Mouse (Mus musculus) gastrocnemius, postnatal 4 days (tissue): ENCODE measurements around the gene Prkar2a. TPM values are rescaled to one million over a fixed set of nuclear protein-coding genes. Genes with fewer than 3 reads are reported as not detected.

Source experiments
- DNase-seq, 2 experiments: peaks; one replicate each; pipeline ENCODE4 v3.0.0; 2021 to 2022; ENCODE audit warnings: low spot score in 2 of 2, mixed read lengths in 2 of 2
- total RNA-seq, 2 experiments: library from RNA; stranded (reverse); gene quantifications; 2 replicates each; pipeline ENCODE4 v1.2.3; 2021

Gene Prkar2a
- total RNA-seq, 2 experiments from 2014 or later = 103 to 104 TPM

DNA sequence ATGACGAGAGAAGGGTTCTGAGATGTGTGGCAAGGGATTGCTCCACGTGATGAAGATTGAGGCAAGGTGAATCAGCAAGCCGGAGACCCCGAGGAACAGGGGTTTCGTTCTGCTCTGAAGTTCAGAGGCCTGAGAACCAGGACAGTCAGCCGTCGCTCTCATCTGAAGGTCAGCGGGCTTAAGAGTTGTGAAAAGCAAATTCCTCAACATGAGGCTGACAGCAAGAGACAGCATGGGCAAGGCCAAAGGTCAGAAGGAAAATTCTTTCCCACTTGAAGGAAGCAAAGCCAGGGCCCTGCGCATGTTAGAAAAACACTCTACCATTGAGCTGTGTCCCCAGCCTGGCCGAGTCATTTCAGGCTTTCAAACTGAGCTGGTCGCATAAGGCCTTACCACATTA lies 61.5 kb downstream of the Prkar2a start:
- DNase-seq = no peak

DNA sequence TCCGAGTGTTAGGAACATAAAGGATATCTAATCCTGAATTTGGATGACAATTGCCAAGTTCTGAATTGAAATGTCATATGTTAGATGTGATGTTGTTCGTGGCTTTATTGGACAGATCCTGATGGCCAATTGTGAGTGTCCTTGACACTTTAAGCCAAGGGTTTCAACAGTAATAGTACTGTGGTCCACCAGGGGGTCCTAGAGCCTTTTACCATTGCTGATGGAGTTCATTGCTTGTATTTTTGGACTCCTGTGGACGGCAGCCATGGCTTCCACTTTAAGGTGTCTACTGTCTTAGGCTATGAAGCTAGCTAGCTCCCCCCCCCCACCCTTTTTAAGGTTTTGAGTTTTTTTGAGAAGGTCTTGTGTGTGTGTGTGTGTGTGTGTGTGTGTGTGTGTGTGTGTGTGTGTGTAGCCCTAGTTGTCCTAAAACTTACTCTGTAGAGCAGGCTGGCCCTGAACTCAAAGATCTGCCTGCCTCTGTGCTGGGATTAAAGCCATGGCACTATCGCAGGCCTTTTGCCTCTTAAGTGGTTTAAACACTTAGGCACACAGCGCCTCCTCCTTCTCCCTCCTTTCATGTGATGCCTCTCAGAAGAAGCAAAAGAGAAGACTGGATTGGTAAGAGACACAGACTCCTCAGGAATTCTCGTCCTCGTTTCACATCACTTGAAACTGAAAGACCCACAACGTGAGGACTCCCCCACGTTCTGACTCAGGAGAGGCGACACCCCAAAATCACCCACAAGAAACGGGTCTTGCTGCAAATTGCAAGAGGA lies 63.2 kb downstream of the Prkar2a start:
- no peak for DNase-seq

DNA sequence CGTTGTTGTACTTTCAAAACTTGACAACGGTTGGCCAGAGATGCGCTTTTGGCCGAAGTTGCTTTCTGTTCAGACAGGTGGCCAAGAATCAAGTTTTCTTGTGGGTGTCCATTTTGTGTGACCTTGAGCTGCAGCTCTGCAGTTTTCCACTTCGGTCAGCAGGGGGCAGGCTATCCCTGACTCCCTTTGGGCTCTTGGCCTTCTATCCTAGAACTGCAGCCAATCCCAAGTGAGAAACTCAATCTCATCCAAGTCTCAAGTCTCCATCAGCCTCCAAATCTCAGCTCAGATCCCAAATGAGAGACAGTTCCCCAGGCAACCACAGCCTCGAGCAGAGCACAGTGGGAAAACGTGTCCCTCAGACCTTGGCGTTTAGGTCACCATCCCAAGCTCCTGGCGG lies 64.2 kb downstream of the Prkar2a start:
- DNase-seq = peak in 1 of 2 experiments; percentile 38

DNA sequence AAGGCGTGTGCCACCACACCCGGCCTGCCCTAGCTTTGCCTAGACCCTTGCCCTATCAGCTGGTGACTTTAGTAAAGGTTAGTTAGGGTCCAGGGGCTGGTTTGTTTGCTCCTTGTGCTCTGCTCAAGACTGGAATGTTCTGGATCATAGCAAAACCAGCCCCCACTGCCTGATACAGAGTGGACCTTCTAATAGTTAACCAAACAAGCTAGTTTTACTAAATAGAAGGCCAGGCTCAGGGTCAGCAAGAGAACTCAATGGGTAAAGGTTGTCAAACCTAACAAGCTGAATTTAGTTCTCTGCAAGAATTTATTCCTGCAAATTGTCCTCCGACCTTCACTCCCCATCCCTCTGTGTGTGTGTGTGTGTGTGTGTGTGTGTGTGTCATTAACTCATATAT lies 64.9 kb downstream of the Prkar2a start:
- DNase-seq = no peak

- DNase-seq = no peak
These were observed 65.3 kb downstream of the Prkar2a start for GRCm38 (mm10) chr9:108754423-108754822.

DNA sequence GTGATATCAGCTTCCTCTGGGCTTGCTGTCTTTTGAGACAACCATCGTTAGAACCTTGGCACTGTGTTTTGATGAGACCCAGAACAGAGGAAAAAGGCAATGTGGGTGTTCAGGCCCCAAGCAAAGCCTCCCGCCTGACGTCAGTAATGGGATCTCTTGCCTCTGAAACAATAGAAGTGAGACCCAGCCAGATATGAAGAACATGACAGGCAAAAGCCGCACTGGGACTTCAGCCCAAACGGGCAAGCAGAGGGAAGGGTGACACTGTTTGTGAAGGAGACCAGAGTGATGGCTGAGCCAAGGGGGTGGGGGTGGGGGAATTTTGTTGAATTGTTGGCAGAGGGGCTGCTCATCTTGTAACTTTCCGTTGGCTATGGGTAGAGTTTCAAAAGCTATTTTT lies 68.3 kb downstream of the Prkar2a start:
- DNase-seq = no peak

GRCm38 (mm10) chr9:108759121-108759520 lies 70.0 kb downstream of the Prkar2a start:
- no peak for DNase-seq

- peak in 1 of 2 experiments; percentile 23 for DNase-seq
These were observed 70.7 kb downstream of the Prkar2a start for GRCm38 (mm10) chr9:108759805-108760204.

DNA sequence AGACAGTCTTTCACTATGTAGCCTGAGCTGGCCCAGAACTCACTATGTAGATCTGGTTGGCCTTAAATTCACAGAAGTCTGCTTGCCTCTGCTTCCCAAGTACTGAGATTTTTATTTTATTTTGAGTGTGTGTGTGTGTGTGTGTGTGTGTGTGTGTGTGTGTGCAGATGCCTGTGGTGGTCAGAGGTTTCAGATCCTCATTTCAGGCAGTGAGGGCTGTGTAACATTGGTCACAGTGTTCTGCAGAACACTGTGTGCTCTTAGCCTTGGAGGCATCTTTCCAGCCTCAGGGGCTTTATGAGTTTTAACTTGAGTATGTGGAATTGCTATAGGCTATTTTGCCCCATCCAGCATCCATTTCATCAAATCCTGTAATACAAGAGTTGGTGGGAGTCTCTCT lies 72.4 kb downstream of the Prkar2a start:
- no peak for DNase-seq

GRCm38 (mm10) chr9:108764971-108765370 lies 75.9 kb downstream of the Prkar2a start:
- no peak for DNase-seq

GRCm38 (mm10) chr9:108776614-108777013 lies 87.5 kb downstream of the Prkar2a start:
- DNase-seq = no peak

GRCm38 (mm10) chr9:108777276-108777675 lies 88.2 kb downstream of the Prkar2a start:
- DNase-seq = no peak

- DNase-seq = no peak
These were observed 91.8 kb downstream of the Prkar2a start for GRCm38 (mm10) chr9:108780959-108781358.

- DNase-seq = no peak
These were observed 92.8 kb downstream of the Prkar2a start for GRCm38 (mm10) chr9:108781891-108782290.

- DNase-seq = no peak
These were observed 93.9 kb downstream of the Prkar2a start for GRCm38 (mm10) chr9:108782836-108783547.

- peak; percentile 93 to 97 for DNase-seq
These were observed 94.7 kb downstream of the Prkar2a start, which contains the start of gene Ip6k2 for GRCm38 (mm10) chr9:108783548-108784463. Gene Ip6k2 (plus strand): TSS chr9:108783796.

DNA sequence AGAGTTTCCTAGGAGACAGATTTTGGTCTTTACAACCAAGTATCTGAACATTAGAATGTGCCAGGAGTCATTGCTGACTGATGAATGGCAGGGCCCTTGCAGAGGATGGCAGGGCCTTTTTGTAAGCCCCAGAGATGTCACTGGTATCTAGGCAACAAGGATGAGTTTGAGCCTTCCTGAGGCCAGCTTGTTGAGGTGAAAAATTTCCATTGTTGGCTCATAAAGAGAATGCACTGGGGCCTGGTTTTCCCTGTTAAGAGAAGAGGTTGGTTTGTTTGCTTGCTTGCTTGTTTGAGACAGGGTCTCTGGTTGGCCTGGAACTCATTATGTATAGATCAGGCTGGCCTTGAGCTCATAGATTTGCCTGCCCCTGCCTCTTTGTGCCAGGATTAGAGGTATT lies 96.3 kb downstream of the Prkar2a start:
- DNase-seq = no peak

GRCm38 (mm10) chr9:108786494-108786893 lies 97.4 kb downstream of the Prkar2a start:
- no peak for DNase-seq

GRCm38 (mm10) chr9:108787080-108787479 lies 98.0 kb downstream of the Prkar2a start:
- DNase-seq = no peak

GRCm38 (mm10) chr9:108788713-108789112 lies 99.6 kb downstream of the Prkar2a start:
- DNase-seq = no peak

DNA sequence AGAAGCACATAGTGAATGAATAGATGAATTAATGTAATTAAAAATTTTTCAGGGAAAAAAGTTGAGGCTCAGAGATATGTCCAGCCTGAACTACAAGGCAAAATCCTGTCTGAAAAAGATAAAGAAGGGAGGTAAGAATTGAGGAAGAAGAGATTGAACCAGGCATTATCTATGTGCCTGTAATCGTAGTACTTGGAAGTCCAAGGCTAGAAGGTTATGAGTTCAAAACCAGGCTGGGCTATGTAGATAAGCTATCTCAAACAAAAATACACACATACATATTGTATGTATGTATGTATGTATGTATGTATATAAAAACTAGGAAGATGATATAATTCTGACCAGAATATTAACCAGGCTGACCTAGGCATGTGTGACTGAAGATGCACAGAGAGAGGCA lies 103.2 kb downstream of the Prkar2a start:
- no peak for DNase-seq
